Mouse (Mus musculus): Measurements from ENCODE around the gene Gnai3.

GRCm38 (mm10) chr3:108164807-108165206, 18.9 kb upstream of the Gnai3 start:
- TF ChIP-seq CTCF (conservative IDR thresholded peaks at IDR 0.05; ENCODE audit: insufficient read depth, insufficient read length, low read depth, low read length) (peak; percentile 97), POLR2A (IDR thresholded peaks at IDR 0.05; ENCODE audit: low read depth, low read length) (no peak)

All from kidney, adult 2 months (tissue).